Mouse (Mus musculus) heart, postnatal 4 days (tissue): ENCODE measurements around the gene Adam4. TPM values are rescaled to one million over a fixed set of nuclear protein-coding genes. Genes with fewer than 3 reads are reported as not detected.
"Not testable (repeated sequence)": the region's sequence is repeated elsewhere in the genome, so short reads cannot be mapped to it uniquely, and the experiment has no call there.

ENCODE experiments used
- DNase-seq: peaks from one replicate; pipeline ENCODE4 v3.0.0; 2021
- total RNA-seq, 2 experiments: library from RNA; stranded (reverse); gene quantifications; 2 replicates each; pipeline ENCODE4 v1.2.3; 2021

The Adam4 gene
- 1 to 10 TPM; 1.1 TPM for total RNA-seq

GRCm38 (mm10) chr12:81421846-81422245 lies at the start of gene Adam4:
Gene Adam4, minus strand, starts transcription at chr12:81421946.
- DNase-seq, result no peak

GRCm38 (mm10) chr12:81459051-81459450 lies 37.3 kb upstream of the Adam4 start:
- DNase-seq, result not testable (repeated sequence)

GRCm38 (mm10) chr12:81438985-81439384 lies 17.2 kb upstream of the Adam4 start:
- DNase-seq, result not testable (repeated sequence)

GRCm38 (mm10) chr12:81434778-81435177 lies 13.0 kb upstream of the Adam4 start:
- DNase-seq, result not testable (repeated sequence)

- no peak for DNase-seq
Observed at GRCm38 (mm10) chr12:81413211-81413610, 8.5 kb downstream of the Adam4 start.

- no peak for DNase-seq
Observed at GRCm38 (mm10) chr12:81408966-81409365, 12.8 kb downstream of the Adam4 start.

- DNase-seq, result peak; percentile 75
Observed at GRCm38 (mm10) chr12:81402187-81402586, 19.6 kb downstream of the Adam4 start.

- not testable (repeated sequence) for DNase-seq
Observed at GRCm38 (mm10) chr12:81379364-81379763, 42.4 kb downstream of the Adam4 start, which contains the start of gene Gm4787. Gene Gm4787, minus strand, starts transcription at chr12:81379464.

Other genes with a start within 250 kb of the Adam4 start
- gene Slc8a3, start 88.8 kb downstream of the Adam4 start, total RNA-seq, result under 1 TPM; 0.14 to 0.61 TPM
- under 1 TPM; 0.52 to 0.67 TPM for gene Gm4787, start 42.5 kb downstream of the Adam4 start, total RNA-seq
- gene Cox16, start 63.2 kb upstream of the Adam4 start, total RNA-seq, result 10 to 100 TPM; 61.2 to 66.8 TPM
- gene Gm20498, start 111.0 kb upstream of the Adam4 start, total RNA-seq, result 10 to 100 TPM; 31.8 to 34.8 TPM
- gene Synj2bp, start 111.0 kb upstream of the Adam4 start, total RNA-seq, result 10 to 100 TPM; 37.5 to 37.6 TPM
- under 1 TPM in 1 of 2 experiments, not detected in 1; 0.14 TPM for gene Adam21, start 146.5 kb upstream of the Adam4 start, total RNA-seq
- gene Med6, start 173.1 kb upstream of the Adam4 start, total RNA-seq, result 10 to 100 TPM; 24.4 to 26.7 TPM
- 1 to 10 TPM; 9.1 to 9.8 TPM for gene Ttc9, start 209.3 kb upstream of the Adam4 start, total RNA-seq